Mouse (Mus musculus) telencephalon, adult 2 months (tissue): ENCODE data around the gene Kyat3.
"Not testable (repeated sequence)": the region's sequence is repeated elsewhere in the genome, so short reads cannot be mapped to it uniquely, and the experiment has no call there.

ENCODE experiments used
- DNase-seq: peaks from one replicate; pipeline ENCODE4 v3.0.0-alpha.2; 2011; ENCODE audit warnings: low read depth, low spot score

The Kyat3 gene

DNA sequence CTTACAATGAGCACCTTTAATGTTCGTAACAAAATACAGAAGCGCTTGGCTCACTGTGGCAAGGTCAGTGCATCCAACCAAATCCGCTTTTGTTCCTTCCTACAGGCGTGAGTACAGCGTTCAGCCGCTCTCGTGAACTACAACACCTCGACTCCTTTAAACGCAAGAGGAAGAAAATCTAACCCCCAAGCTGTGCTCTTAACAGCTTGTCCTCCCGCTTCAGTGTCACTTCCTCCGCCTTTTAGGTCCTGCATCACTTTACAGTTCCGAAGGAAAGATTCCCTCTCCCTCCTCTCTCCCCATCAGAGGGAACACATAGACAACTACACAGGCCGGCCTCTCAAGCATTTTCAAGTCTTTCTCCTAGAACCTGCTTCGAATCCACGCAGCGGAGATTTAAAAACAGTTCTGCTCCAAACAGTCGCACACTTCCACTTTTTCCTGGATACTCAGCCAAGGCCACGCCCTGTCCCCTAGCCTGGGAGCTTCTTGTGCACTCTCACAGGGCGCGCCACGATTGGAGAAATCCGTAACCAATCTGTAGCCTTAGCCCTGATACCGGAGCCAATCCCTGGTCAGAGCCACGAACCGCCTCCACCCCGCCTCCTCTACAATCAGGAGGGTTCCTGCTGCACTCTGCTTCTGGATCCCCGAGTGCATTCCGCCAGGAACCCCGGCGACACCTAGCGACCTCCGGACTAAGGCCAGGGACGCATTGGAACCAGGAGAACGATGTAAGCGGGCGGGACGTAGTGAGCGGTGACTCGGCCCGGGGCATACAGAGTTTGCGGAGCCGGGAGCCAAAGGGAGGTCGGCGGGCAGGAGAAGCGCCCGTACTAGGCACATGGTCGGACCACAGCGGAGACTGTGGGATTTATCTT is at the start of gene Kyat3:
TSS of gene Kyat3 (plus strand) at position 610 of the 881 bp plus-strand sequence.
- DNase-seq: peak; percentile 93

GRCm38 (mm10) chr3:142664723-142665122 is 36.1 kb upstream of the Kyat3 start:
- DNase-seq: no peak

- peak; percentile 3 for DNase-seq
These were observed 26.2 kb upstream of the Kyat3 start for GRCm38 (mm10) chr3:142674607-142675006.

DNA sequence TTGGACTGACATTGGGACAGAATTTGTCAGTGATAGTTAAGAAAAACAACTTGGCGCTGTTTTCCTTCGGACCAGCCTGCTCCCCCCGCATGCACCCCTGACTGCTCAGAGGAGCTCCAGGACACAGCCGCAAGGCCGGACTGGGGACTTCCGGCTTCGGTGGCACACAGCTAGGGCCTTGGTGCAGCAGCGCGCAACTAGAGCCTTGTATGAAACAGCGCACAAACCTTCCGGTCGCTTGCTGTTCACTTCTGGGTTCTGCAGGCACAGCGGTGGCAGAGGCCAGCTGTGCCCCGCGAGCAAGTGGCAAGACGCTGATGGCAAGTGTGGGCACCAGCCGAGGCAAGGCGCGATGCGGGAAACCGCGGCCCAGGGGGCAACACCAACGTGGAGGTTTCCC is 12.9 kb upstream of the Kyat3 start:
- DNase-seq: no peak

- no peak for DNase-seq
These were observed 12.5 kb upstream of the Kyat3 start for GRCm38 (mm10) chr3:142688353-142688752.

DNA sequence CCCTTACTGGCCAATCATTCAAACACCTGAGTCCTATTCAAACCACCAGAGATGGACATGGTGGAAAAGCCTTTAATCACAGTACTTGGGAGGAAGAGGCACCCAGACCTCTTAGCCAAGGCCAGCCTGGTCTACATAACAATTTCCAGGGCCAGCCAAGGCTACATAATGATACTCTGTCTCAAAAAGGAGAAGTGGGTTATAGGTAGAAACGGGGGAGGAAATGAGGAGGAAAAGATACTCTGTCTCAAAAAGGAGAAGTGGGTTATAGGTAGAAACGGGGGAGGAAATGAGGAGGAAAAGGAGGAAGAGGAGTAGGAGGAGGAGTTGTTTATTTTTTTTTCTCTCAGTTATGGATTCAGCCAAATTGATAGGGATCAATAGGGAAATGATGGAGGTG is 4.3 kb upstream of the Kyat3 start:
- no peak for DNase-seq

- DNase-seq: no peak
These were observed 647 bp downstream of the Kyat3 start for GRCm38 (mm10) chr3:142701407-142701989.

DNA sequence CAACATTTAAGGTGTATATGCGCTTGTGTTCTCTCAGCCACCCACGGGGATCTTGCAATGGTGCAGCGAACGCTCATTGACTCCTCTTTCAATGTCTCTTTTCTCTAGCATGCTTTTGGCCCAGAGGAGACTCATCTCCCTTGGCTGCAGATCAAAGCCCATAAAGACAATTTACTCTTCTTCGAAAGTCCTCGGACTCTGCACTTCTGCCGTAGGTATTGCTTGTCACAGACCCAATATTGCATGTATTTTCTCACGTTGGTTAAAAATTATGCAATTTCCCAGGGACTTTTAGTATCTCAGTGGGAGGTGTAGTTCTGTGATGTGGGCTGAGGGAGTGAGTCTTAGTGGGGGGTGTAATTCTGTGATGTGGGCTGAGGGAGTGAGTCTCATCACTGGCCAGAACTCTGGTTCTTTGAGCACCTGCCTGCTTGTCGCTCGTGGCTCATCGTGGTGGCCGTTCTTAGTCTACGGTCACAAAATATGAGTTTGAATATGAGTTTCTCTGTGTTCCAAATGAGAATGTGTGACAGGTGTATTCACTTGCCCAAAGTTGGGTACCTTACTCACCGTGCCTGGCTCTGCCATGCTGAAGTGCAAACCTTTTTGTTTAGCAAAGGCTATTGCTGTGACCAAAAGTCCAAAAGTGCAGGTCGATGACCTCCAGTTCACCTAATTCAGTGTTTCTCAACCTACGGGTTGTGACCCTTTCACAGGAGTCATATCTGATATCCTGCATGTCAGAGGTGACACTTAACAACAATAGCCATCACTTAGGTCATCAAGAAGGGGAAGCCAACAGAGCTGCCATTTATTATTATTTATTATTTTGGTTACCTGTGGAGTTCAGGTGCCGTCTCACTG is 6.0 kb downstream of the Kyat3 start:
- no peak for DNase-seq

GRCm38 (mm10) chr3:142708181-142708848 is 7.5 kb downstream of the Kyat3 start:
- not testable (repeated sequence) for DNase-seq

DNA sequence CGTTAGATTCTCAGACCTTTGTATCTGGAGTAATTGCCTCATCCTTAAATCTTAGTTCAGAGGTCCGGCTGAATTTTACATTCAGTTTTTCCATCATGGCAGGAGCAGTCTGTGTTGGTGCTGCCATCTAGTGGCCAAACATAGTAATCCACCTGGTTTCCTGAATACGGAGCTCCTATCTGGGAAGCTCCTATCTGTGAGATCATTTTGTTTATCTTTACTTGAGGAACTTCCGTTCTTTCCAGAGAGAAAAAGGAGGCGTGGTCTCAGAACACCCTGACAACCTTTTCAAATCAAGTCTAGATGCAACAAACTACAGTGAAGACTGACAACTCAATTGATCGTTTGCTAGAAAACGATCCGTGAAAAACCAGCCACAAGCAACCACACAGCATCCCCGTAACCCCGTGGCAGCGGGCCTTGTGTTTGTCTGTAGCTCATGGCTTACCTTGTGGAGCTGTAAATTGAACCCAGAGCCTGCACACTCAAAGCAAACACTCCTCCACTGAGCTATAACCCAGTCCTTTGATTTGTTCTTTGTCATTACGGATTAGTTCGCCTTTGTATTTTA is 8.1 kb downstream of the Kyat3 start:
- peak; percentile 48 for DNase-seq

GRCm38 (mm10) chr3:142710360-142711007 is 9.6 kb downstream of the Kyat3 start:
- DNase-seq: no peak

DNA sequence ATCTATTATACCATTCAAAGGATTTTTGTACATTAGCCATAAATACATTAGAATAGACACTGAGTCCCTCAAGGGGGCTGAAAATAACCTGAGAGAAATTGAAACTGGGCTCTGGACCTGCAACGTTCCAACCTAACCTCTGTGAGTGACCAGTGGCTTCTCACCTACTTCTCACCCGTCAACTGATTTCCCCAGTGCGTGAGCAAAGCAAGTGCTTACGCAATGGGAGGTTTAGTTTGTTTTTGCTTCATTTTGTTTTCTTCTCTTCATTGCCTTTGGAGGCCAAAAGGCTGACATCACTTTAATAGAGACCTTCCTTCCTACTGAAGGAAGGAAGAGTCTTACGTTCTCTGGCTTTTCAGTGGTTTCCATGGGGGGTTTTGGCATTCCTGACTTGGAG is 10.5 kb downstream of the Kyat3 start:
- DNase-seq: no peak

GRCm38 (mm10) chr3:142712401-142713040 is 11.7 kb downstream of the Kyat3 start:
- DNase-seq: not testable (repeated sequence)

DNA sequence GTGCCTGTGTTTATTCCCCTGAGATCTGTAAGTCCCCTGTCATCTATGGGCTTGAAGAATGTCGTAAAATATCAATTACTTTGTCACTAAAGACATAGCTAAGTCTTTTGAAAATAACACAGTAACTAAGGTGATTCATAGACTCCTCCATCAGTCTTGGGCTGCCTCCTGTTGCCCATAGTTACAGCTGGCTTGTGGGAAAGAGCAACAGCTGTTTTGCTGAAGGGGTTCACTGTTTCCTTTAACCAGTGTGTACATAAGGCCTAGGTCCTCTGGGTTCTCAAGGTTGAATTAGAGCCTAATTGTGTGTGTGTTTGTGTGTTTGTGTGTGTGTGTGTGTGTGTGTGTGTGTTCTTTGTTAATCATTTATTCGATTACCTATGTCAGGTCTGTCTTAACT is 24.6 kb downstream of the Kyat3 start:
- no peak for DNase-seq

GRCm38 (mm10) chr3:142725969-142726672 is 25.3 kb downstream of the Kyat3 start:
- DNase-seq: no peak

GRCm38 (mm10) chr3:142734291-142734690 is 33.4 kb downstream of the Kyat3 start:
- DNase-seq: no peak

- peak; percentile 88 for DNase-seq
These were observed 40.0 kb downstream of the Kyat3 start for GRCm38 (mm10) chr3:142740896-142741295.

GRCm38 (mm10) chr3:142743973-142744898 is 43.4 kb downstream of the Kyat3 start:
- DNase-seq: peak; percentile 62
